Mouse (Mus musculus) CD4-positive helper T cell, adult 2 months (primary cell): ENCODE results near the gene Mfsd7a.
"Not testable (repeated sequence)": the region's sequence is repeated elsewhere in the genome, so short reads cannot be mapped to it uniquely, and the experiment has no call there.

Experiments used
- DNase-seq: peaks from one replicate; pipeline ENCODE4 v3.0.0-alpha.2; 2012; ENCODE audit warnings: low read depth, missing footprints, low spot score

Mfsd7a gene

GRCm38 (mm10) chr5:108448785-108449668 is at the start of gene Mfsd7a:
Gene Mfsd7a (minus strand): TSS chr5:108448891.
- DNase-seq, result no peak

DNA sequence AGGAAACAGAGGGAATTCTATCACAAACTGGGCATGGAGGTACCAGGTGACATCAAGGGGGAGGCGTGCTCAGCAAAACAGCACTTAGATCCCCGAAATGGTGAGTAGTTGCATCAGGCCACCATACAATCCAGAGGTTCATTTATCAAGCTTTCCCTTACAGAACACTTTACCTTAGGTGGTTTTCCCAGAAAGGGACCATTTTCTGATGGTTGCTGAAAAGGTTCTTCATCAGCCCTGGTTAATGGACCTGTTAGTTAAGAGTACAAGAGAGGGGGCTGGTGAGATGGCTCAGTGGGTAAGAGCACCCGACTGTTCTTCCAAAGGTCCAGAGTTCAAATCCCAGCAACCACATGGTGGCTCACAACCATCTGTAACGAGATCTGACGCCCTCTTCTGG is 37.5 kb upstream of the Mfsd7a start:
- not testable (repeated sequence) for DNase-seq

GRCm38 (mm10) chr5:108485239-108485638 is 36.5 kb upstream of the Mfsd7a start:
- DNase-seq, result peak; percentile 44

GRCm38 (mm10) chr5:108483006-108483405 is 34.3 kb upstream of the Mfsd7a start:
- DNase-seq, result no peak

DNA sequence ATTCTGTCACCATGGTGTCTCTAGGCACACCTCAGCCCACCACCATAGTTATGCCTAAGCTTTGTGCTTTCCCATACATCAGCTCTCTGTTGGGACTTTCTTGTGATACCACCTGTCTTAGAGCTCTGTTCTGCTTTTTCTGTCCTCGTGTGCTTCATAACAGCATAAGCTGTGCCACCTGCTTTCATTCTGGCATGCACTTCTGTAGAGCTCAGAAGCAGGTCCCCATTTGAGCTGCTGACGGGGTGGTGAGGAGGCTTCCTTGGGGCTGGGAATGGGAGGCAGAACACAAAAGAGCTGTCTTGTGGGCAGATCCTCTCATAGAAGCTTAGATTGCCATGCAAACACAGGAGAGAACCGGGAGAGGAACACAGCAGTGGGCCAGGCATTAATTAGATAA is 27.3 kb upstream of the Mfsd7a start:
- DNase-seq, result no peak

DNA sequence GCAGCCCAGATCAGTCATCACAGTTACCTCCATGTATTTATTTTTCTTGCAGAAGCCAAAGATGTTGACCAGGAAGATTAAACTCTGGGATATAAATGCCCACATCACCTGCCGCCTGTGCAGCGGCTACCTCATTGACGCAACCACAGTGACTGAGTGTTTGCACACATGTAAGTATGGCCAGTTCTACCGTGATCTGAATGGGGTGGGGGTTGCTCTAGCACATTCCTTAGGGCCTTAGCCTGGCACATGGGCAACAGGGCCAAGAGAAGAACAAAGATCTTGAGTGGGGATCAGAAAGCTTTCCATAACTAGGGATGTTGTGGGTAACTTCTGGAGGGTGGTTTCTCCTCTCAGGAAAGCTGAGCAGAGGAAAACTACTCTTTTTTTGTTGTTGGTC is 25.0 kb upstream of the Mfsd7a start:
- no peak for DNase-seq

DNA sequence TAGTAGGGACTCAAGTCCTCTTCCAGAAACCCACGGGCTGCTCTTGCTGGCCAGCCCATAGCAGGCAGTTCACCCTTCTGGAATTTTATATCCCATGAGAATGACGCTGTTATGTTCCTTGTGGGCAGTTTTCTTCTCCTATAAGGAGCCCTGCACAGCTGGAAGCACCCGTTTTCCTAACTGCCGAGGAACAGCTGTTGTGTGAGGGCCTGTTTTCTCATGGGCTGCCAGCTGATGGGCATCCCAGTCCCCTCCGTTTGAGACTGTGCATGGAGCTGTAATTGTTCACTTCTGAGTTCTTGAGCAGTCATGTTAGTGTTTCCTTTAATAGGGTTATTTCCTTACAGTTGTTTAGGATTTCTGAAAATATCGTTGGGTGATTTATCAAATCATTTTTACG is 20.9 kb upstream of the Mfsd7a start:
- no peak for DNase-seq

GRCm38 (mm10) chr5:108466647-108467046 is 18.0 kb upstream of the Mfsd7a start:
- DNase-seq, result no peak

DNA sequence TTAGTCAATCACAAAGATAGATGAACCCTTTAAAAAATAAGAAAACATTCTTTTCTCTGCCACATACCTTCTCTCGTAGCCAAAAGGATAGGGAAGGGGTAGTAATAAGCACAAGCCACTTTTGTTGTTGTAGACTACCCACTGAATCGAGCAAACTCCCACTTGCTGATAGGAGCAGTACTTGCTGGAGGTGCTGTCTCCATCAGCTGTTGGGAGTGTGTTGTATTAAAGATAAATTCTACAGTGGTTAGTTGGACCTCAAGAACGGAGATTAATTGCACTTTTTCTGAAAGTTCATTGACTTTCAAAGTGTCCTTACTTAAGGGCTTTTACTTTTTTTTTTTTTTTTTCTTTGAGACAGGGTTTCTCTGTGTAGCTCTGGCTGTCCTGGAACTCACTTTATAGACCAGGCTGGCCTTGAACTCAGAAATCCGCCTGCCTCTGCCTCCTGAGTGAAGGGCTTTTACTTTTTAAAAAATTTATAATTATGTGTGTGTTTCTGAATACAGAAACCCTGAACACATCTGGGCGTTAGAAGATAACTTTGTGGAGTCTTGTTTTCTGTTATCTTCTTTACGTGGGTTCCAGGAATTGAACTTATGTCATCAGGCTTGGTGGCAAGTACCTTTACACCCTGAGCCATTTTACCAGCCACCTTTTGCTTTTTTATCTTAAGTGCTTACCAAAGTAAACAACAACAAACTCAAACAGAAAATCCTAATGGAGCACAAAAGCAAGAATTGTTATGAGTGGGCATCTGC is 16.6 kb upstream of the Mfsd7a start:
- DNase-seq, result no peak

GRCm38 (mm10) chr5:108462446-108462845 is 13.8 kb upstream of the Mfsd7a start:
- DNase-seq, result no peak

- DNase-seq, result peak; percentile 97
These were observed 12.7 kb upstream of the Mfsd7a start, which contains the start of gene Pcgf3 for GRCm38 (mm10) chr5:108461082-108462065. Gene Pcgf3 (plus strand): TSS chr5:108461232.

DNA sequence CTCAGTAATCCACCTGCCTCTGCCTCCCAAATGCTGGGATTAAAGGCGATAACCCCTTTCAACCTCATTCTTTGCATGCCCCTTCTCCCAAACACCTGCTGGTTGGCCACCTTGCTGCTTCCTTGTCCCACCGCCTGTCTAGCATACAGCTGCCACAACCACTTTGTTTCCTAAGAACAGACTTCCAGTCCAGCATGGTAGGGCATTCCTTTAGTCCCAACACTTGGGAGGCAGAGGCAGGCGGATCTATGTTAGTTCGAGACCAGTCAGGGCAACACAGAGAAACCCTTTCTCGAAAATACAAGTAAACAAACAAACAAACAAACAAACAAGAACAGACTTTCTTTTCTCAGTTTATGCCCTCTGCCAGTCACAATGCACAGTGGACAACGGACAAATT is 11.8 kb upstream of the Mfsd7a start:
- DNase-seq, result no peak

GRCm38 (mm10) chr5:108458706-108459105 is 10.0 kb upstream of the Mfsd7a start:
- no peak for DNase-seq

GRCm38 (mm10) chr5:108454094-108454493 is 5.4 kb upstream of the Mfsd7a start:
- DNase-seq, result no peak

GRCm38 (mm10) chr5:108452422-108452821 is 3.7 kb upstream of the Mfsd7a start:
- DNase-seq, result no peak

GRCm38 (mm10) chr5:108451611-108452010 is 2.9 kb upstream of the Mfsd7a start:
- no peak for DNase-seq

- no peak for DNase-seq
These were observed 2.3 kb upstream of the Mfsd7a start for GRCm38 (mm10) chr5:108450837-108451540.

DNA sequence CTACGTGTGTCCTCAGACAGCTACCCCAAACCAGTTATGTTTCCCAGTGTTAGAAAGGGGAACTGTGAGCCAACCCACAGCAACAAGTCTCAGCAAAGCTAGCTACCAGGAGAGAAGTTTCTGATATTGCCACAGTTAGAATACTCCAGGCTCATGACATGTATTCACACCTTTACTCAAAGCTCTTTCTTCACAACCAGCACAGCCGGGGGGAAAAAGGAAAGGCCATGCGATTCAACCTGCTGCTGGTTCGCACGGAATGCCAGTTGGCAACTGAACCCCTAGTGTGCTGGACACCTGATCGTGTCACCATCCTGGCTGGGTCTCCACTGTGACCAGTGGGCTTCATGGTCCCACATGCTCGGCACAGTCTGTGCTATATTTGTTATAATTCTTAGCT is 834 bp downstream of the Mfsd7a start:
- no peak for DNase-seq

DNA sequence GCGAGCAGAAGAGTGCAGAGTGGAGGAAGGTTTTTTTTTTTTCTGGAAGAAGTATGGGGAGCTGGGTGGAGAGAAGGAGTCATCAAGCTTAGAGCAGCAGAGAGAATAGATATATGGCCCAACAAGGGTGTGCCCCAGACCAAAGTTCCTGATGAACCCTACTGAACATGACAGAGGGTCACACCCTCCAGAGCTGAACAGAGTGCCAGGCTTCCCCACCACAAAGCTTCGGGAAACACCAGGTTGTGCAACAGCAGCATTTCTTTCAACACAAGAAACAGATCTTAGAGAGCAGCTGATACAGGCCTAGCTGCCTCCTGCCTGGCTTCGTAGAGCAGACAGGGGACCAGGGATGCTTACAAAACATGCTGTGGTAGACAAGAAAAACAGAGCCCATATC is 1.7 kb downstream of the Mfsd7a start:
- no peak for DNase-seq

DNA sequence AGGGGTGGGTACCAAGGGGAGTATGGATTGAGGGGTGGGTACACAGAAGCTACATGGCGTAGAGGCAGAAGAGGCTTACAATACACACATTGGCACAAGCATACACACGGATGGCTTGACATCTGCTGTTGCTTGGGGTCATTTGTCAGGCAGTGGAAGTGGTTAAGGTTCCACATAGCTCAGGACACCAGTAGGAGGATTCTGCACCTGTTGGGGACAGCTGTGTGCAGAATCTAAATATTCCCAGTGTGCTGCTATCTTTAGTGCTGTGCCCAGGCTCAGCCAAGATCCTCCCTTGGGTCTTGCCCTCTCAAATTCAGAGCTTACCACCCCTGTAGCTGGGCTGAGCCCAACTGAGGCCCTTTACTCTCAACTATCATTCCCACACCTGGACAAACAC is 12.6 kb downstream of the Mfsd7a start:
- no peak for DNase-seq
